8 mouse cellular contexts compared by ENCODE assay signal in genomic region chr11:121229018-121229439, GRCm38 (mm10). TPM values are rescaled to one million over a fixed set of nuclear protein-coding genes. Genes with fewer than 3 reads are reported as not detected.
DNase-seq lines count a peak whose midpoint lies in the region; ATAC-seq lines count a peak whose summit lies in the region.

Gene Cybc1 (minus strand): TSS chr11:121229322.

- peak within 1 kb of the TSS; percentile 56 for H3K4me3 ChIP-seq in hindbrain, embryonic 14.5 days (replicated peaks; ENCODE audit: low read length)

- H3K9me3 ChIP-seq in hindbrain, embryonic 14.5 days (ENCODE audit: control insufficient read depth, low read length): no peaks in the 10 kb centered on the region

- DNase-seq in WW6 (ENCODE audit: low read depth, low spot score): peak; percentile 83
- DNase-seq in cerebellum, postnatal 25 days: peak; percentile 77 to 81
- peak; percentile 71 to 76 for DNase-seq in frontal cortex, postnatal 36 days (ENCODE audit: low spot score in 2 of 2)
- DNase-seq in hindbrain, embryonic 14.5 days (ENCODE audit: low spot score): peak; percentile 78
- peak; percentile 74 to 76 for DNase-seq in layer of hippocampus, postnatal 36 days
- DNase-seq in lung, postnatal 36 days: peak; percentile 92
- DNase-seq in retina, postnatal 1 day: peak; percentile 82
- peak; percentile 81 for DNase-seq in thymus, postnatal 4 days

- H3K4me2 ChIP-seq in hindbrain, embryonic 14.5 days (replicated peaks): peak within 1 kb of the TSS; percentile 78

- H3K27ac ChIP-seq in hindbrain, embryonic 14.5 days: peak within 1 kb of the TSS; percentile 47

- peak; percentile 87 for ATAC-seq in hindbrain, embryonic 14.5 days (ENCODE audit: low FRiP score)

- H3K36me3 ChIP-seq in hindbrain, embryonic 14.5 days (replicated peaks; ENCODE audit: control insufficient read depth, insufficient read depth): peaks cover 22% of the 10 kb centered on the region

- H3K27me3 ChIP-seq in hindbrain, embryonic 14.5 days (ENCODE audit: control insufficient read depth, insufficient read depth, low read length): no peaks in the 10 kb centered on the region

- peak within 1 kb of the TSS; percentile 70 for H3K9ac ChIP-seq in hindbrain, embryonic 14.5 days

- WGBS in hindbrain, embryonic 14.5 days: under 1% methylated on average over 23 of the region's 23 CpGs

- H3K4me1 ChIP-seq in hindbrain, embryonic 14.5 days (replicated peaks; ENCODE audit: control insufficient read depth, insufficient read depth, low read length): peaks cover 18% of the 10 kb centered on the region

RNA-seq across cellular contexts. Expression of gene Cybc1, which starts in this region (rescaled TPM):
- 36.3 and 37.5 TPM in 2 replicates for polyA plus RNA-seq in hindbrain, embryonic 14.5 days (2014; fragmentation: Nextera tagmentation; extraction: Ambion mirVana)
- total RNA-seq in layer of hippocampus, postnatal 36 days (2021): 10 to 100 TPM; 22.1 to 22.5 TPM

Comparison
In these comparisons a context has a peak if more than half of its experiments do, and no peak if none do; other contexts are left out.
1. Peak in every context shown above with its lines: DNase-seq, ATAC-seq, H3K4me3 ChIP-seq and H3K27ac ChIP-seq.